Mouse (Mus musculus) ES-E14 (cell line): ENCODE measurements at regions not wholly inside any gene's neighbourhood (a gene's known extent, or its start where the extent isn't known, plus 50 kb on each side); places are given as distances from the start of the nearest gene placed in this dataset.

ENCODE experiments used
- ZC3H11A ChIP-seq: IDR thresholded peaks from 2 replicates; pipeline ENCODE4 v1.6.1; 2012; ENCODE audit warnings: low read depth, mild to moderate bottlenecking, inconsistent platforms, low read length, borderline replicate concordance
- ZNF384 ChIP-seq: IDR thresholded peaks from 2 replicates; pipeline ENCODE4 v1.6.1; 2012; ENCODE audit warnings: low read depth, low read length, inconsistent platforms

DNA sequence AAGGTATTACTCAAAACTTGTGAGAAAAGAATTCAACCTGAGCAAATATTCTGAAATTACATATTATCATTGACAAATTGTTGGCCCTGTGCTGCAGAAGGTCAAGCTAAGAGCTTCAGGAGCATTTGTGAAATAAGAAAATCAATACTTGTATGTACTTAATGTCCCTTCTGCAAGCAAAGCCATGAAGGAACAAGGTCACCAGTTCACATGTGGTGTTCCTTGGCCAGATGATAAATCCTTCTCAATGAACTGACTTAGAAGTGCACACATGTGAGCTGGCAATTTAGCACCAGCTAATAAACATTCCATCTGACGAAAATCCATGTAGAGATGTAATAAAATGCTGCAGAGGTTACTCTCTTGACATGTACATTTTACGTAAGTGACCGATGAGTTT lies 632.7 kb downstream of the Sorcs1 start:
- TF ChIP-seq ZC3H11A (no peak), ZNF384 (no peak)
